Mouse (Mus musculus) right cerebral cortex, postnatal 10 days (tissue): Measurements from ENCODE around the gene Shroom2.
A peak's percentile ranks its signal among the peaks of the same experiment; 100 is the strongest.

Experiments
- DNase-seq, 2 experiments: peaks; one replicate each; pipeline ENCODE4 v3.0.0; 2021; ENCODE audit warnings: low spot score in 2 of 2

Shroom2 gene

GRCm38 (mm10) chrX:152703624-152704023 lies 65.6 kb downstream of the Shroom2 start:
- DNase-seq = no peak

- DNase-seq = no peak
Measured at GRCm38 (mm10) chrX:152701679-152702078, 67.6 kb downstream of the Shroom2 start.

- no peak for DNase-seq
Measured at GRCm38 (mm10) chrX:152690788-152691291, 78.4 kb downstream of the Shroom2 start.

- no peak for DNase-seq
Measured at GRCm38 (mm10) chrX:152679190-152679814, 90.0 kb downstream of the Shroom2 start.

- DNase-seq = peak; percentile 31 to 36
Measured at GRCm38 (mm10) chrX:152676357-152676756, 92.9 kb downstream of the Shroom2 start.

- DNase-seq = peak in 1 of 2 experiments; percentile 21
Measured at GRCm38 (mm10) chrX:152673431-152673830, 95.8 kb downstream of the Shroom2 start.

GRCm38 (mm10) chrX:152657363-152658036 lies 111.8 kb downstream of the Shroom2 start:
- no peak for DNase-seq

GRCm38 (mm10) chrX:152656609-152656939 lies 112.7 kb downstream of the Shroom2 start:
- no peak for DNase-seq

- DNase-seq = peak; percentile 31 to 54
Measured at GRCm38 (mm10) chrX:152655796-152656608, 113.3 kb downstream of the Shroom2 start.

GRCm38 (mm10) chrX:152652676-152653075 lies 116.6 kb downstream of the Shroom2 start:
- no peak for DNase-seq

- no peak for DNase-seq
Measured at GRCm38 (mm10) chrX:152644827-152645226, 124.4 kb downstream of the Shroom2 start.

- peak; percentile 35 to 37 for DNase-seq
Measured at GRCm38 (mm10) chrX:152643679-152644638, 125.3 kb downstream of the Shroom2 start.

- DNase-seq = no peak
Measured at GRCm38 (mm10) chrX:152643201-152643600, 126.1 kb downstream of the Shroom2 start.

- no peak for DNase-seq
Measured at GRCm38 (mm10) chrX:152642627-152643026, 126.6 kb downstream of the Shroom2 start.

GRCm38 (mm10) chrX:152635397-152635796 lies 133.9 kb downstream of the Shroom2 start:
- no peak for DNase-seq

- no peak for DNase-seq
Measured at GRCm38 (mm10) chrX:152621407-152621806, 147.9 kb downstream of the Shroom2 start.

GRCm38 (mm10) chrX:152620917-152621316 lies 148.3 kb downstream of the Shroom2 start:
- DNase-seq = no peak

GRCm38 (mm10) chrX:152618464-152618863 lies 150.8 kb downstream of the Shroom2 start:
- DNase-seq = peak in 1 of 2 experiments; percentile 52

GRCm38 (mm10) chrX:152563034-152563433 lies 206.2 kb downstream of the Shroom2 start, which contains the start of gene Cldn34a:
Gene Cldn34a (plus strand): TSS chrX:152563334.
- DNase-seq = no peak
